Mouse (Mus musculus) E14TG2a.4 (cell line): ENCODE results near the gene Thsd4.

Experiments used
- CTCF ChIP-seq: conservative IDR thresholded peaks from 2 replicates; pipeline ENCODE4 v1.5.1; 2014; ENCODE audit warnings: low read length
- NANOG ChIP-seq: IDR thresholded peaks from 2 replicates; pipeline ENCODE4 v1.6.1; 2014; ENCODE audit warnings: borderline replicate concordance, low read length, mixed read lengths
- POU5F1 ChIP-seq: IDR thresholded peaks from 2 replicates; pipeline ENCODE4 v1.6.1; 2014; ENCODE audit warnings: low read length, borderline replicate concordance

DNA sequence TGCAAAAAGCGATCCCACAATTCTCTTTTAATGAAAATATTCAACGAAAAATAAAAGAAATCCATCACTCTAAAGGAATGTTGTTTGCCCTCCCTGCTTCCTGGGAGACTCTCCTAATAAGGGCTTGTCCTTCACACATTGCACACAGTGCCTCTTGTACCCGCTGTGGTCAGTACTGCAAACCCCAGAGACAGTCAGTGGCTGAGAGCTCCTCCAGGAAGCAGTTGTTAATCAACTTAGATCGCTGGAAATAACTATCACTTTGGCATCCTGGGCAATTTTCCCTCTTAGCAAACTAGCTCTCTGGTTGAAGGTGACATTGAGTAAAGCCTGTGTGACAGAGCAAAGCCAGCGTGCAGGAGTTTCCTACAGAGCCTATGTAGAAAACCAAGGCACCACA, 5.2 kb upstream of the Thsd4 start:
- TF ChIP-seq CTCF (no peak), POU5F1 (no peak), NANOG (no peak)
